Mouse (Mus musculus) layer of hippocampus, adult 2 months (tissue): ENCODE measurements around the gene Olfr1220. TPM values are rescaled to one million over a fixed set of nuclear protein-coding genes. Genes with fewer than 3 reads are reported as not detected.

ENCODE experiments used
- DNase-seq, 2 experiments: peaks; one replicate each; pipeline ENCODE4 v3.0.0; 2022; ENCODE audit warnings: low spot score in 2 of 2
- H3K27ac ChIP-seq: fragments of 200-600 bp; 2 replicates; pipeline ENCODE4 v1.8.1; 2022
- H3K4me3 ChIP-seq: fragments of 200-600 bp; 2 replicates; pipeline ENCODE4 v1.8.1; 2022; ENCODE audit warnings: mild to moderate bottlenecking
- CTCF ChIP-seq: fragments of 200-600 bp; conservative IDR thresholded peaks from 2 replicates; pipeline ENCODE4 v1.8.1; 2022; ENCODE audit warnings: antibody characterized with exemption, mild to moderate bottlenecking, moderate library complexity
- long read RNA-seq, 2 experiments: library from polyadenylated mRNA; stranded (forward); transcript quantifications; one replicate each; pipeline ENCODE4 v2.0.0; 2021; ENCODE audit warnings: borderline mapping rate in 2 of 2
- total RNA-seq, 2 experiments: library from RNA; stranded (reverse); gene quantifications; 2 replicates each; pipeline ENCODE4 v1.2.3; 2021

The Olfr1220 gene
- not detected for total RNA-seq
- long read RNA-seq, experiment 1 = 0 reads
- long read RNA-seq, experiment 2 = 0 reads

DNA sequence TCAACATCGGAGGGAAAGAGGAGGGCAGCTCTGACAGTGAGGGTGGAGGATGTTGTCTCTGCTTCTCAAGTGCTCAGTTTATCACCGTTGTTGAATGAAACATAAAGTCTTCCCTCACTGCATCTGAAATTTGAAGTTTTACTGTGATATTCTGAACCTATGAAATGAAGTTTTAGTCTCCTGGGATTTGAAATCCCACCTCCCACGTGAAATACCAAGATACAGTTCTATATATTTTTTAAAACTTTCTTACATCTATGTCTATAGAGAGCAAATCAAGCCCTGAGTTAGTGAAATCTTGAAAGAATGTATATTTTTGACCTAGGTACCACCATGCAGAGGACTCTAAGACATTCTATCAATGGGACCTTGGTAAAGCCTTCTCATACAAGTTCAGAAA is at the start of gene Olfr1220:
TSS of gene Olfr1220 (minus strand) at position 101 of the 400 bp plus-strand sequence.
- Histone ChIP-seq H3K27ac (no peak within 1 kb of the TSS), H3K4me3 (no peak within 1 kb of the TSS)
- DNase-seq = no peak
- TF ChIP-seq CTCF = no peak

DNA sequence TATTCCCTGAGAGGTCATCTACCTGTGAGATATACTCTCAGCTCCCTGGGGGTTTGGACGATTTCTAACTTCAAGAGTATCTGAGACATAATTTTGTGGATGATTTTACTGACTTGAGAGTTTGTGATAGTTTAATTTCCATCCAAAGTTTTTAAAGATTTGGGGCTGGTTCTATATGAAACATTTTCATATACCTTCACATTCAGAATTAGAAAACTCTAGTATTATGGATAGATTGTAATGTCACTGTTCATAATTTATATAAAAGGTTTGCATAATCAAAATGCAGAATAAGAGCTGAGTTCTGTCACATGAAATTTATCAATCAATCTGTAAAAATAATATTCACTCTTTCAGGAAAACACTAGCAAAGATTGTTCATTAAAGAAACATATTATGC is 44.8 kb upstream of the Olfr1220 start, which contains the start of gene Olfr1223:
TSS of gene Olfr1223 (minus strand) at position 101 of the 400 bp plus-strand sequence.
- Histone ChIP-seq H3K4me3 (no peak within 1 kb of the TSS), H3K27ac (no peak within 1 kb of the TSS)
- no peak for DNase-seq
- no peak for TF ChIP-seq CTCF

DNA sequence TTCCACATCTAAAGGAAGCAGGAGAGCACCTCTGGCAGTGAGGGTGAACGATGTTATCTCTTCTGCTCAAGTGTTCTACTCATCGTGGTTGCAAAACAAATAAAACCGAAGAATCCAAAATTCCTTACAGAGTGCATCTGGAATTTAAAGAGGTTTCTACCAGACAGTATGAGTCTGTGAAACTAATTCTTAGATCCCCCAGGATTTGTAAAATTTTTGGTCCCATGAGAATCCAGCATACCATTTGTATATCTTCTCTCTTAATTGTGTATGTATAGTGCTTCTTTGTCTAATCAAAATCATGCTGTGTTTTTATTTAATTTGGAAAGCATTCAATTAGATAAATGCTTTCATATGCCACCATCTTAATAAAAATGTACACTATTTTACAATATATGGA is 26.3 kb upstream of the Olfr1220 start, which contains the start of gene Olfr1222:
TSS of gene Olfr1222 (minus strand) at position 101 of the 400 bp plus-strand sequence.
- no peak for TF ChIP-seq CTCF
- no peak within 1 kb of the TSS for H3K27ac ChIP-seq
- H3K4me3 ChIP-seq = no peak within 1 kb of the TSS
- no peak for DNase-seq

DNA sequence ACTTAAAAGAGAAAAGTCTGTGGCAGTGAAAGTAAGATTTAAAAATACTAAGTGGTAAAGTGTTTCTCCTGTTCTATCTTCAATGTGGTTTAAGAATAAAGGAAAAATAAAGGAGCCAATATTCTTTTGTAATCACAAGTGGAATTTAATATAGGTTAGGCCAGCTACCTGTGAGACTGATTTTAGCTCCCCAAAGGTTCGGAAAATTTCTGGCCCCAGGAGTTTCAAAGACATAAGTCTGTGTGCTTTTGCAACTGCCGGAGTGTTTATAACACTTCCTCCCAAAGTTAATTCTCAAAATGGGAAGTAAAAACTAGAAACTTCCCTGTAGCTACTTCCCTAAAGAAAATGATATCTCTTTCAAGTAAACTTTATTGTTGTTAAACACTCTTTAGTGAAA is 10.5 kb upstream of the Olfr1220 start, which contains the start of gene Olfr1221:
TSS of gene Olfr1221 (minus strand) at position 101 of the 400 bp plus-strand sequence.
- no peak within 1 kb of the TSS for H3K27ac ChIP-seq
- no peak within 1 kb of the TSS for H3K4me3 ChIP-seq
- DNase-seq = no peak
- TF ChIP-seq CTCF = no peak

DNA sequence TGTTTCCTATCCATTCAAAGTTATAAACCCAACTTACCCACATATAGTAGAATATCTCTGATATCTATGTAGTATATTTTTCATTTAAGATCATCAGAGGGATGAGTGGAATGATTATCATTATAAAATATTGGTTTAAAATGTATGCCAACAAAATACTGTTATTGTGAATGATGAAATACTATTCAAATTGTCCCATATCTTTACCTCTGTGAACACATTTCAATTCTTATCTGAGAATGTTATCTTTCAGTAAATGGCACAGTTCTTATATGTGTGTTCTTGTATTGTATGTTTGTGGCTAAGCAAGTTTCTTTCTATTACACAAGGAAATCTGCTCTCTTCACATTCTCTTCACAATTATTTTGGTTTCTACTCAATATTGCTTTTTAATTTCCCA is 984 bp downstream of the Olfr1220 start:
- H3K4me3 ChIP-seq = no peak overlapping the region
- H3K27ac ChIP-seq = no peak overlapping the region
- TF ChIP-seq CTCF = no peak
- DNase-seq = no peak

DNA sequence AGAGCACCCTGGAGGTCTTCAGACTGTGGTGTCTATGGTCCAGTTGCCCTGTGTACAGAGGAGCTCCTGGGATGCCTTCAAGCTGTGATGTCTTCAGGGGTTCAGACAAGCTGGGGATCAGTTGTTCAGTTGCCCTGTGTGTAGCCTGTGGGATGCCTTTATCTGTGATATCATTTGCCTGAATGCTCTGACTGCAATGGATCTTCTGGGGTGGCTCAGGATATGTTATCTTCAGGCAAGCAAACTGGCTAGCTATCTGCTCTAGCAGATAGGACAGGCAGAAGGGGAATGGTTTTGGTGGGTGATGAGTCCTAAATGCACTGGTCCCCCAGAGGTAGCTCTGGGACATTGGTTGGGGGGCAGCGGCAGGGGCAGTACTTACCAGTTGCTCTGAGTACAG is 12.8 kb downstream of the Olfr1220 start:
- Histone ChIP-seq H3K4me3 (no peak overlapping the region), H3K27ac (no peak overlapping the region)
- no peak for TF ChIP-seq CTCF
- no peak for DNase-seq

DNA sequence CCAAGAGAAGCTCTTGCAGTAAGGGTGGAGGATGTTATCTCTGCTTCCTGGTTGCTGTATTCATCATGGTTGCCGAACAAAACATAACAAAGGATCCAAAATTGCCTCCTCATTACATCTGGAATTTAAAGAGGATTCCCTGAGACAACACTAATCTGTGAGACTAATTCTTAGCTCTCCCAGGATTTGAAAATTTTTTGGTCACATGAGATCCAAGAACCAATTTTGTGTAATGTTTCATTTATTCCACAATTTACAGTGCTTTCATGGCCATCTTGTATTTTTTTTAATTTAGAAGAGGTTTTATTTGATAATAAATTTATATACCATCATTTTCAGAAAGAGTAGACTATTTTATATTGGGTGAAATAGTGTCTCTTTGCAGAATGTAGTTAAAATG is 23.2 kb downstream of the Olfr1220 start, which contains the start of gene Olfr1219:
TSS of gene Olfr1219 (minus strand) at position 101 of the 400 bp plus-strand sequence.
- no peak for DNase-seq
- Histone ChIP-seq H3K4me3 (no peak within 1 kb of the TSS), H3K27ac (no peak within 1 kb of the TSS)
- TF ChIP-seq CTCF = no peak

DNA sequence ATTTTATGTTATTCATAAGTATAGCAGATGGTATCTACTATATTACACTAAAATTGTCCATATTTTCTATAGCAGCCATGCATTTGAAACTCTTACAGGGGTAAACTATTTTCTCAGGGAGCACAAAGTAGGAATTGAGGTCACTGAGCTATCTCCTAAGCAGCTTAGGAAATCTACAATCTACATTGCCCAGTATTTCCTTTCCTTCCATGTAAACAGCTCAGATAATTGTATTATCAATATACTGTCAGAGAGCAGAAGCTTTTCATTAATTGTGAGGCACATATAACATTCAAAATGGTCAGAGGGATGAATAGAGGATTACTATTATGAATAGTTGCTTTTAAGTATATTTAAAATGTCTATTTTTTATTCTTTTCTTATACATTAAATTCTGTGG is 25.1 kb downstream of the Olfr1220 start:
- no peak overlapping the region for H3K27ac ChIP-seq
- H3K4me3 ChIP-seq = no peak overlapping the region
- DNase-seq = no peak
- no peak for TF ChIP-seq CTCF

DNA sequence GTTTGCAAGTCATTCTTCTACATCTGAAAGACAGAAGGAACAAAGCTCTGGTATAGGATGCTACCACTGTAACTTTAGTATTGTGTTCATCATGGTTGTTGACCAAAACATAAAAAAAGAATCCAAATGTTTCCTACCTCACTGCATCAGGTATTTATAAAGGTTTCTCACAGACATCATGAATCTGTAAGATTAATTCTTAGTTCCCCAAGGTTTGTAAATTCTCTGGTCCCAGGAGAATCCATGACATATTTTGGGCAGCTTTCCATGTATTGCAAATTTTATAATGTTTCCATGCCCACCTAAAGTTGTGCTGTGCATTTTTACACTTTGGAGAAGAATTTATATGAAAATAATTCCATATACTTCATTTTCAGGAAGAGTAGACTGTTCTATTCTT is 45.5 kb downstream of the Olfr1220 start, which contains the start of gene Olfr1218:
TSS of gene Olfr1218 (minus strand) at position 101 of the 400 bp plus-strand sequence.
- no peak for TF ChIP-seq CTCF
- DNase-seq = no peak
- Histone ChIP-seq H3K4me3 (no peak within 1 kb of the TSS), H3K27ac (no peak within 1 kb of the TSS)

Other genes with a start within 250 kb of the Olfr1220 start
- gene Olfr1206, start 243.6 kb downstream of the Olfr1220 start, total RNA-seq = not detected
- not detected for gene Olfr1208, start 204.5 kb downstream of the Olfr1220 start, total RNA-seq
- not detected for gene Olfr1209, start 191.7 kb downstream of the Olfr1220 start, total RNA-seq
- gene Olfr1211, start 168.7 kb downstream of the Olfr1220 start, total RNA-seq = not detected
- gene Olfr1212, start 152.9 kb downstream of the Olfr1220 start, total RNA-seq = not detected
- not detected for gene Gm13762, start 126.6 kb downstream of the Olfr1220 start, total RNA-seq
- gene Olfr1214, start 114.2 kb downstream of the Olfr1220 start, total RNA-seq = not detected
- gene Olfr1215, start 99.9 kb downstream of the Olfr1220 start, total RNA-seq = not detected
- gene Olfr1216, start 88.5 kb downstream of the Olfr1220 start, total RNA-seq = not detected
- gene Olfr1217, start 74.8 kb downstream of the Olfr1220 start, total RNA-seq = not detected
- gene Olfr1218, start 45.6 kb downstream of the Olfr1220 start, total RNA-seq = not detected
- gene Olfr1219, start 23.3 kb downstream of the Olfr1220 start, total RNA-seq = not detected
- not detected for gene Olfr1221, start 10.4 kb upstream of the Olfr1220 start, total RNA-seq
- gene Olfr1222, start 26.2 kb upstream of the Olfr1220 start, total RNA-seq = not detected
- not detected for gene Olfr1223, start 44.7 kb upstream of the Olfr1220 start, total RNA-seq
- not detected for gene Olfr1224-ps1, start 57.3 kb upstream of the Olfr1220 start, total RNA-seq
- not detected for gene Olfr1225, start 67.8 kb upstream of the Olfr1220 start, total RNA-seq
- gene Olfr1226, start 93.2 kb upstream of the Olfr1220 start, total RNA-seq = not detected
- not detected for gene Olfr1228, start 147.2 kb upstream of the Olfr1220 start, total RNA-seq
- not detected for gene Olfr1229, start 181.2 kb upstream of the Olfr1220 start, total RNA-seq
- gene Olfr1230, start 190.4 kb upstream of the Olfr1220 start, total RNA-seq = not detected
- not detected for gene Olfr1231, start 200.2 kb upstream of the Olfr1220 start, total RNA-seq
- gene Olfr1232, start 222.8 kb upstream of the Olfr1220 start, total RNA-seq = not detected
- gene Olfr1233, start 235.6 kb upstream of the Olfr1220 start, total RNA-seq = not detected